Mouse (Mus musculus): ENCODE measurements around the gene Slc22a23. TPM values are rescaled to one million over a fixed set of nuclear protein-coding genes. Genes with fewer than 3 reads are reported as not detected.

Gene Slc22a23
- polyA plus RNA-seq, 2 experiments: 9.3 to 21.4 TPM

- ATAC-seq (ENCODE audit: insufficient read depth): peak; percentile 97
These were observed 182.3 kb downstream of the Slc22a23 start, which contains the start of gene Psmg4 for GRCm38 (mm10) chr13:34162491-34163303. TSS of gene Psmg4 (plus strand) at chr13:34162964.

DNA sequence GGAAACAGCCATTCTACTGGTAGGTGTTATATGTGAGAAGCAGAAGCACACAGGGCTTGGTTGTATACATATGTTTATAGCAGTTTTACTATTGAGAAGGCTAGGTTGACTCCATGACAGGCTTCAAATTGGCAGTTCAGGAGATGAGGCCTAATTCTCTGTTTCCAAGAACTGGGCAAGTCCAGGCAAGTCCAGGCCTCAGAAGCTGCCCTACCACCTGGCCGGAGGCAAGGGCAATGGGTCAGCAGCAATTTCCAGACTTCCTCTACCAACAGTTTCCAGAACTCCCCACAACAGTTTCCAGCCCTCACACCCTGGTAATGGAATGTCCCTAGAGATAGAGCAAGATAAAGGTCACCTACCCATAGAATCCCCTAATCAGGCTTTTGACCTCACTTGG is 185.1 kb downstream of the Slc22a23 start:
- DNase-seq (ENCODE audit: low read depth in 3 of 3, low spot score in 3 of 3) (no peak), ATAC-seq (ENCODE audit: insufficient read depth) (no peak)
- WGBS (ENCODE audit: insufficient replicate concordance): 65% methylated on average over 1 of the region's 1 CpGs
- Histone ChIP-seq H3K4me2 (ENCODE audit: low read depth) (no peak overlapping the region), H3K36me3 (replicated peaks; ENCODE audit: control insufficient read depth, insufficient read depth, low read depth) (no peaks in the 10 kb centered on the region), H3K9ac (replicated peaks) (no peak overlapping the region), H3K27me3 (ENCODE audit: control insufficient read depth, insufficient read depth, low read length) (no peaks in the 10 kb centered on the region), H3K4me1 (replicated peaks; ENCODE audit: control insufficient read depth in 2 of 2, insufficient read depth in 2 of 2, low read length in 1 of 2) (peaks cover 10 to 16% of the 10 kb centered on the region in 2 experiments), H3K27ac (no peak overlapping the region), H3K4me3 (ENCODE audit: insufficient read depth in 1 of 2, low read depth in 2 of 2, low read length in 2 of 2) (no peak overlapping the region), H3K9me3 (ENCODE audit: control insufficient read depth, low read length) (no peaks in the 10 kb centered on the region)
- TF ChIP-seq CTCF (IDR thresholded peaks at IDR 0.05; ENCODE audit: low read depth) (no peak), EP300 (IDR thresholded peaks at IDR 0.05; ENCODE audit: low read depth) (no peak)

More at GRCm38 (mm10) chr13:34162491-34163303, 182.3 kb downstream of the Slc22a23 start, which contains the start of gene Psmg4:
- Histone ChIP-seq H3K9ac (replicated peaks) (peak within 1 kb of the TSS; percentile 76), H3K36me3 (replicated peaks; ENCODE audit: control insufficient read depth, insufficient read depth, low read depth) (no peaks in the 10 kb centered on the region), H3K4me2 (ENCODE audit: low read depth) (peak within 1 kb of the TSS; percentile 70), H3K4me1 (replicated peaks; ENCODE audit: control insufficient read depth in 2 of 2, insufficient read depth in 2 of 2, low read length in 1 of 2) (peaks cover 10 to 14% of the 10 kb centered on the region in 2 experiments), H3K9me3 (ENCODE audit: control insufficient read depth, low read length) (no peaks in the 10 kb centered on the region), H3K27me3 (ENCODE audit: control insufficient read depth, insufficient read depth, low read length) (no peaks in the 10 kb centered on the region), H3K4me3 (ENCODE audit: insufficient read depth in 1 of 2, low read depth in 2 of 2, low read length in 2 of 2) (peak within 1 kb of the TSS; percentile 76 to 77), H3K27ac (peak within 1 kb of the TSS; percentile 51)
- TF ChIP-seq CTCF (IDR thresholded peaks at IDR 0.05; ENCODE audit: low read depth) (no peak), EP300 (IDR thresholded peaks at IDR 0.05; ENCODE audit: low read depth) (no peak)
- WGBS (ENCODE audit: insufficient replicate concordance): 3% methylated on average over 44 of the region's 44 CpGs
- DNase-seq (ENCODE audit: low read depth in 3 of 3, low spot score in 3 of 3): peak; percentile 76 to 84 (median 76)

- DNase-seq (ENCODE audit: low read depth in 3 of 3, low spot score in 3 of 3) (no peak), ATAC-seq (ENCODE audit: insufficient read depth) (no peak)
- Histone ChIP-seq H3K9ac (replicated peaks) (no peak overlapping the region), H3K36me3 (replicated peaks; ENCODE audit: control insufficient read depth, insufficient read depth, low read depth) (no peaks in the 10 kb centered on the region), H3K4me1 (replicated peaks; ENCODE audit: control insufficient read depth in 2 of 2, insufficient read depth in 2 of 2, low read length in 1 of 2) (peaks cover 5 to 10% of the 10 kb centered on the region in 2 experiments), H3K4me2 (ENCODE audit: low read depth) (no peak overlapping the region), H3K27me3 (ENCODE audit: control insufficient read depth, insufficient read depth, low read length) (no peaks in the 10 kb centered on the region), H3K4me3 (ENCODE audit: insufficient read depth in 1 of 2, low read depth in 2 of 2, low read length in 2 of 2) (no peak overlapping the region), H3K9me3 (ENCODE audit: control insufficient read depth, low read length) (no peaks in the 10 kb centered on the region), H3K27ac (no peak overlapping the region)
- TF ChIP-seq CTCF (IDR thresholded peaks at IDR 0.05; ENCODE audit: low read depth) (no peak), EP300 (IDR thresholded peaks at IDR 0.05; ENCODE audit: low read depth) (no peak)
- 74% methylated on average over 3 of the region's 3 CpGs for WGBS (ENCODE audit: insufficient replicate concordance)
These were observed 187.3 kb downstream of the Slc22a23 start for GRCm38 (mm10) chr13:34157596-34158157.

GRCm38 (mm10) chr13:34156840-34157185 is 188.2 kb downstream of the Slc22a23 start:
- no peak overlapping the region for H3K27ac ChIP-seq
- H3K9ac ChIP-seq (replicated peaks): no peak overlapping the region
- no peaks in the 10 kb centered on the region for H3K27me3 ChIP-seq (ENCODE audit: control insufficient read depth, insufficient read depth, low read length)
- ATAC-seq (ENCODE audit: insufficient read depth) (no peak), DNase-seq (ENCODE audit: low read depth in 3 of 3, low spot score in 3 of 3) (no peak)
- no peak overlapping the region for H3K4me3 ChIP-seq (ENCODE audit: insufficient read depth in 1 of 2, low read depth in 2 of 2, low read length in 2 of 2)
- TF ChIP-seq EP300 (IDR thresholded peaks at IDR 0.05; ENCODE audit: low read depth) (no peak), CTCF (IDR thresholded peaks at IDR 0.05; ENCODE audit: low read depth) (no peak)
- no peaks in the 10 kb centered on the region for H3K9me3 ChIP-seq (ENCODE audit: control insufficient read depth, low read length)
- no peak overlapping the region for H3K4me2 ChIP-seq (ENCODE audit: low read depth)
- 62% methylated on average over 2 of the region's 2 CpGs for WGBS (ENCODE audit: insufficient replicate concordance)
- H3K36me3 ChIP-seq (replicated peaks; ENCODE audit: control insufficient read depth, insufficient read depth, low read depth): no peaks in the 10 kb centered on the region
- 0 out of 4 replicates have a peak, but pooled peaks cover 0 to 2% of the 10 kb centered on the region in 2 experiments for H3K4me1 ChIP-seq (replicated peaks; ENCODE audit: control insufficient read depth in 2 of 2, insufficient read depth in 2 of 2, low read length in 1 of 2)

All from liver, embryonic 14.5 days (tissue).